Mouse (Mus musculus) spleen, adult 2 months (tissue): ENCODE data around the gene Efcab3. TPM values are rescaled to one million over a fixed set of nuclear protein-coding genes. Genes with fewer than 3 reads are reported as not detected.

Source experiments
- DNase-seq, 2 experiments: peaks; one replicate each; pipeline versions ENCODE4 v3.0.0 to v3.0.0-alpha.2; 2012 to 2021; ENCODE audit warnings: low spot score in 2 of 2, low read depth in 1 of 2
- H3K27ac ChIP-seq: fragments of 200-500 bp; 2 replicates; pipeline ENCODE4 v1.5.1; 2012; ENCODE audit warnings: low read length, inconsistent platforms; ENCODE audit not compliant: insufficient read depth
- H3K27me3 ChIP-seq: fragments of 200-500 bp; 2 replicates; pipeline ENCODE4 v1.6.1; 2012; ENCODE audit warnings: mild to moderate bottlenecking, moderate library complexity, low read length, inconsistent platforms; ENCODE audit not compliant: control insufficient read depth, insufficient read depth
- H3K36me3 ChIP-seq: fragments of 200-500 bp; 2 replicates; pipeline ENCODE4 v1.6.1; 2012; ENCODE audit warnings: mild to moderate bottlenecking, low read length, inconsistent platforms; ENCODE audit not compliant: control insufficient read depth, insufficient read depth
- H3K4me1 ChIP-seq: fragments of 200-500 bp; 2 replicates; pipeline ENCODE4 v1.6.1; 2011; ENCODE audit warnings: inconsistent platforms; ENCODE audit not compliant: control insufficient read depth, insufficient read depth, insufficient read length
- H3K4me3 ChIP-seq: fragments of 200-500 bp; 2 replicates; pipeline ENCODE4 v1.5.1; 2011; ENCODE audit warnings: mild to moderate bottlenecking, inconsistent platforms; ENCODE audit not compliant: insufficient read depth, insufficient read length; ENCODE audit errors: extremely low read depth
- CTCF ChIP-seq: fragments of 200-500 bp; IDR thresholded peaks from 2 replicates; pipeline ENCODE4 v1.5.1; 2011; ENCODE audit warnings: mild to moderate bottlenecking, inconsistent platforms; ENCODE audit not compliant: insufficient read depth, insufficient read length, insufficient replicate concordance; ENCODE audit errors: extremely low read depth
- POLR2A ChIP-seq: fragments of 200-500 bp; IDR thresholded peaks from 2 replicates; pipeline ENCODE4 v1.6.1; 2011; ENCODE audit warnings: low read depth, low read length, inconsistent platforms
- WGBS: fragments of 180-500 bp; shearing (Covaris S2); methylation state at CpG from one replicate; pipeline ENCODE4 v1.1.7; 2018; 5-methylcytosine and 5-hydroxymethylcytosine counted together
- polyA plus RNA-seq: library from polyadenylated mRNA; depleted of rRNA; stranded (reverse); fragments of >200 nt; gene quantifications from 2 replicates; pipeline ENCODE4 v1.2.3, GENCODE M21; 2012

Efcab3 gene
- polyA plus RNA-seq, 1 experiment, result not detected

DNA sequence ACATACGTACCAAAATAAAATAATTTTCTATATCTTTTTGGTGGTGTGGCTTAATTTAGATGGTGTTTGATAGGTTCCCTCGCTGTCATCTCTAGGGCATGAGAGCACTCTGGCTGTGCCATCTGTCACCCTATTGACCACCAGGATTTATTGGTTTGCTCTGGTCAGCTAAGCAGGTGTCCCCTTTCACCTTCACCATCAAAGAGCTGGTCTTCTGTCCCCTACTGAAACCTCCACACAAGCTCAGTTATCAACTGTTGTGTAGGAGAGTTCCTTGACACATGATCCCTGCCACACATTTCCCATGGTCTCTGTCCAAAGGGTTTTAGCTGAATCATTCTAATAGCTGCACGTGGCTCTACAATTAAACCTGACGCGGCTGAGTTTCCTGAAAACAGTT is 77.7 kb downstream of the Efcab3 start:
- Histone ChIP-seq H3K36me3 (peaks cover 24% of the 10 kb centered on the region), H3K4me1 (no peaks in the 10 kb centered on the region), H3K4me3 (no peak overlapping the region), H3K27me3 (no peaks in the 10 kb centered on the region), H3K27ac (no peak overlapping the region)
- no peak for DNase-seq
- WGBS, result 97% methylated on average over 5 of the region's 5 CpGs
- TF ChIP-seq POLR2A, result no peak

DNA sequence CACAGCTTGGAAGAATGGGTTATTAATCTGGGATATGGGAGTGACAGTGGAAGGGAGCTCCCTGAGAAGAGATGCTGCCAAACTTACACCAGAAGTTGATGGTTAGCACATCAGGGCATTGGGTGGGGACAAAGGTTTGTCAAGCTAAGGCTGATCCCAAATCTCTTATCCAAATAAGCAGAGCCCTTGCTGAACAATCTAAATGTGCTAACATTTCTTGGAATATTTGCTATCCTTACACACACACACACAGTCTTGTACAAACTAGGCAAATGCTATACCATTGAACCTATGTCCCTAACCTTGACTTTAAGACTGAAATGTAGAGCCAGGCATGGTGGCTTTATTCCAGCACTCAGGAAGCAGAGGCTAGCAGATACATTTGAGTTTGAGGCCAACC is 80.2 kb downstream of the Efcab3 start:
- Histone ChIP-seq H3K27me3 (no peaks in the 10 kb centered on the region), H3K27ac (no peak overlapping the region), H3K4me3 (no peak overlapping the region), H3K4me1 (no peaks in the 10 kb centered on the region), H3K36me3 (peaks cover 13% of the 10 kb centered on the region)
- TF ChIP-seq POLR2A (no peak), CTCF (no peak)
- DNase-seq, result no peak

DNA sequence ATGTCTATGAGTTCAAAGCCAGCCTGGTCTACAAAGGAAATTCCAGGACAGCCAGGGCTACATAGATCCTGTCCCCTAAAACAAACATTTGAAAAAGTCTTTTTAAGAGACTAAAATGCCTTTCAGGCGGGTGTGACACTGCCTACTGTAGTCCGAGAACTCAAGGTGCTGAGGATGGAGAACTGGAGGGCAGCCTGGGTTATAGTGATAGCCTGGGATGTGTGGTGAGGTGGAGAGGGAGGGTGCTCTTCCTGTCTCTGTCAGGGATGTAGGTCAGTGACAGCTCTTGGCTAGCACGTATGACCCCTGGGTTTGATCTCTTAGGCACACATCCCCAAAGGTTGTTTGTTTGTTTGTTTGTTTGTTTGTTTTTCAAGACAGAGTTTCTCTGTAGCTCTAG is 80.7 kb downstream of the Efcab3 start:
- Histone ChIP-seq H3K4me3 (no peak overlapping the region), H3K4me1 (no peaks in the 10 kb centered on the region), H3K27ac (no peak overlapping the region), H3K27me3 (no peaks in the 10 kb centered on the region), H3K36me3 (peaks cover 13% of the 10 kb centered on the region)
- WGBS, result 89% methylated on average over 3 of the region's 3 CpGs
- TF ChIP-seq POLR2A (no peak), CTCF (no peak)
- DNase-seq, result no peak

DNA sequence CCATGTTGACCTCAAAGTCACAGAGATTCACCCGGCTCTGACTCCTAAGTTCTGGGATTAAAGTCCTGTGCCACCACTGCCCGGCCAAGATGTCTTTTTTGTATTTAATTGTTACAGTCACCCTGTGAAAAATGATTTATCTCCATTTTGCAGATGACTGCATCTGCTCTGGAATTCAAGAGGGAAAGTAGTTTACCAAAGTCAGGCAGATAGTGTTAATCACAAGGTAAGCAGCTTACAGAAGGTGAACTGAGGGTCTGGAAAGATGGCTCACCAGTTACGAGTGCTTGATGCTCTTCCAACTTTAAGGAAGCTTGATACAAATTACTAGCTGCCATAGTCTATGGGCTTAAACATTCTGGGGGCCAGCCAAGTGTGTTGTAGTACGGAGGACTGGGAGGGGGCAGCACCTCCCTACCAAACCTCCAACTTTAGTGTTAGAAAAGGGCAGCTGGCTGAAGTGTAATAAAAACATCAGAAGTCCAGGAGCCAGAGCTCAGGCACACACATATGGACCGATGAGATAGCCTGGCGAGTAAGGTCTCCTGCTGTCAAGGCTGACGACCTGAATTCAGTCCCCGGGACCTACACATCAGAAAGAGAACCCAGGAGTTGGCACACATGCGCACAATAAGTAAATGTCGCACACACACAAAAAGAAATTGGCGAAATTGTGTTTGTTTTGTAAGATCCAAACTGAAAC is 81.3 kb downstream of the Efcab3 start:
- peaks cover 8% of the 10 kb centered on the region for H3K36me3 ChIP-seq
- no peak overlapping the region for H3K27ac ChIP-seq
- no peaks in the 10 kb centered on the region for H3K27me3 ChIP-seq
- no peaks in the 10 kb centered on the region for H3K4me1 ChIP-seq
- DNase-seq, result no peak
- 81% methylated on average over 11 of the region's 11 CpGs for WGBS
- TF ChIP-seq CTCF (no peak), POLR2A (no peak)
- no peak overlapping the region for H3K4me3 ChIP-seq

DNA sequence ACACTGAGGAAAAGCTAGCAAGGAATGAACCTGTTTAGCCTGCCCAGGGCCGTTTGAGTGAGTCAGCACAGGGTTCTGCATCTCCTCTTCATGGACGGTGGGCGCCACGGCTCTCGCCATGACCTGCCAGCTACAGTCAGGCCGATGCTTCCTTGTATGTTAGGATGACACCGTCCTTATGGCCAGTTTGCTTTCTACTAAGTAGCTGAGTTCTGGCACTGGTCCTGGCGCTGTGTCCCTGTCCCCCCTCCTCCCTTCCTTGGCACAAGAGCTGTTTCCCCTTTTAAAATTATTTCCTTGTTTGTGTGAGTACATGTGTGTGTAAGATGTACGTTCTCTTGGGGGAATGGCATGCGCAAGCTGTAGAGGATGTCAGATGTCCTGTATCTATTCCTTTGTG is 81.8 kb downstream of the Efcab3 start:
- H3K36me3 ChIP-seq, result peaks cover 7% of the 10 kb centered on the region
- H3K27me3 ChIP-seq, result no peaks in the 10 kb centered on the region
- no peak overlapping the region for H3K4me3 ChIP-seq
- WGBS, result 62% methylated on average over 10 of the region's 10 CpGs
- TF ChIP-seq POLR2A (no peak), CTCF (no peak)
- DNase-seq, result no peak
- H3K4me1 ChIP-seq, result no peaks in the 10 kb centered on the region
- H3K27ac ChIP-seq, result no peak overlapping the region

DNA sequence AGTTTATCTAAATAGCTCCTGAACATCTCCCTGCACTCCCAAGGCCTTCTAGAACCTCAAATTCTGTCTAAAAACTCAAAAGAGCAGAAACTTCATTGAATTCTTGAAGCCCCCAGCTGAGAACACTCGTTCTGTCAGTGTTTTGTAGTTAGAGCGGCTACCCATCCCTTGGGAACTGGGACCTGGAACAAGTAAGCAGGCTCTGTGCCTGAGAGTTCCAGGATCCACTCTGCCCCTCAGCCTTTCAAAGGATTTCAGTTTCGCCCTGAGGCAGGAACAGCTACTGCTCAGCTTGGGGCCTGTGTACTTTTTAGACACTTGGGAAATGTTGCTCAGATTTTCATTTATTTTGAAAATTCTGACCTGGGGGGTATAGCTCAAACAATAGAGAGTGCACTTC is 83.2 kb downstream of the Efcab3 start, which contains the start of gene Gm10842:
Gene Gm10842, plus strand, starts transcription at position 301 of the 400 bp plus-strand sequence.
- H3K27me3 ChIP-seq, result no peaks in the 10 kb centered on the region
- 89% methylated on average over 3 of the region's 3 CpGs for WGBS
- DNase-seq, result no peak
- no peak within 1 kb of the TSS for H3K4me3 ChIP-seq
- no peak within 1 kb of the TSS for H3K27ac ChIP-seq
- TF ChIP-seq CTCF (no peak), POLR2A (no peak)
- H3K4me1 ChIP-seq, result no peaks in the 10 kb centered on the region
- H3K36me3 ChIP-seq, result no peaks in the 10 kb centered on the region

DNA sequence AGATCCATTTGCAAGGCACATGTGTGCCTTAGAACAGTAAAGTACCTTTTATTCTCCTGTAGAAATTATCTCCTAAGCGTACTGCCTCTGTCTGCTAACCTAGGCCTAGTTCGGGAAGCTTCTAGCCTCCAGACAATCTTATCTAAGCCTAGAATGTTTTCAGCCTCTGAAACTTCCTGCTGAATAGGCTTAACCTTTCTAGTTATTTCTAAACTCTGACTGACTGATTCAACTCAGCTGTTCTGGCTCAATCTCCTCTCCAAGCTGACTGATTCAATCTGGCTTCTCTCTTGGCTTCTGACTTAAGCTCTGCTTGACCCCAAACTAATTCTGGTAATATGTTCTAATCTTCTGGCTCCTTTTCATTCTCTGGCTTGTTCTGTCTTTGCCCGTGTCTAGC is 86.0 kb downstream of the Efcab3 start:
- Histone ChIP-seq H3K4me1 (peaks cover 2% of the 10 kb centered on the region; the same call in 1 of the 2 replicates), H3K36me3 (no peaks in the 10 kb centered on the region), H3K27ac (no peak overlapping the region), H3K27me3 (no peaks in the 10 kb centered on the region), H3K4me3 (no peak overlapping the region)
- no peak for DNase-seq
- 78% methylated on average over 3 of the region's 3 CpGs for WGBS
- no peak for TF ChIP-seq CTCF
- no peak for TF ChIP-seq POLR2A
